Mouse (Mus musculus) adrenal gland (tissue): Measurements from ENCODE around the gene Kpna1.

Source experiments
- intact Hi-C: fragments of 180-260 bp; cut with DNase I; formaldehyde crosslinking; loops from one replicate; pipeline ENCODE4 v1.15.1; 2025

Gene Kpna1

DNA sequence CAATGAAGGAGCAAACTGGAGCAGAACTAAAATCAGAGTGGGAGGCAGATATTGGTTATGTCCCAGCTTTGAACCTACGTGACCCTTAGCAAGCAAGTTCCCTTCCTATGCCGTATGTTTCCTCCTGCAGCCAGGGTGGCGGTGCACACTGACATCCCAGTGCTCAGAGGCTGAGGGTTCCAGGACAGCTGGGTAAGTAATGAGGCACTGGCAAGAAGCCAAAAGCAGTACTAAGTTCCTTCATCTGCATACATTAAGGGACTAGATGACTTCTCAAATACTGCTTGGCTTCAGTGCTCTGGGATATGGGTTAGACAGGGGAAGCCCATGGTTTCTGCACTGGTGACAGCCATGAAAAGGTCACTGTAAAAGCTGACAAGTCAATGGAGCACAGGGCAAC is 89.8 kb downstream of the Kpna1 start:
- intact Hi-C loops: no loop called here

DNA sequence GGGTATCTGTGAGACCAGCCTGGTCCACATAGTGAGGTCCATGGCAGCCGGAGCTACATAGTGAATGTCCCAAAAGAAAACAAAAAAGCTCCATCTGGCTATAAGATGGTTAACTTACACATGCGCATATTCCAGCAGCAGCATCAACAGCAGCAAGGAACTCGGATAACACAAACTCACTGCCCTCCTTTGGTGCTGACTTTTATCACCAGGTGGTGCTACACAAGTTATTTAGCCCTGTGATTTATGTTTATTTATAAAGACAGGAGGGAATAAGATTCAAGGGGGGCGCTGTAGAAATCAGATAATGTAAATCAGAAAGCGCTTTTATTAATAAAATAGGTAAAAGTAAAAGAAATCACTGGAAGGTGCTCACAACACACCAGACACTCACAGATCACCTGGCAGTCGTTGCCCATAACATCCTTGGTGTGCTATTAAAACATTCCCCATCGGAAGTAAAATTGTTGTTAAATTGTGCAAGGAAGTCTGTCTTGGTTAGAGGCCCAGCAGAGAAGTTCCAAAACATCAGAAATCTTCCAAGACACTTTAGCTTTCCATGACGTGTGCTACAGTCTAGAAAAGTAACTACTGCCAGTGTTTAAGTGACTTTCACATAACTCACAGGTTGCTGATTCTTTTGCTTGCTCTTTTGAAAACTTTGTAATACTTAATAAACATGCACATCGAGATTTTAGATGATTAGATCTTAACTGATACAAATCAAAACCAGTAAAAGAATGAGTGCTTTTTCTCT is 91.4 kb downstream of the Kpna1 start:
- intact Hi-C loops: loop anchor here (5.0 to 10.0 kb wide), 2 partner anchors 88 to 1805 kb away; no protein-coding TSS in a partner anchor

DNA sequence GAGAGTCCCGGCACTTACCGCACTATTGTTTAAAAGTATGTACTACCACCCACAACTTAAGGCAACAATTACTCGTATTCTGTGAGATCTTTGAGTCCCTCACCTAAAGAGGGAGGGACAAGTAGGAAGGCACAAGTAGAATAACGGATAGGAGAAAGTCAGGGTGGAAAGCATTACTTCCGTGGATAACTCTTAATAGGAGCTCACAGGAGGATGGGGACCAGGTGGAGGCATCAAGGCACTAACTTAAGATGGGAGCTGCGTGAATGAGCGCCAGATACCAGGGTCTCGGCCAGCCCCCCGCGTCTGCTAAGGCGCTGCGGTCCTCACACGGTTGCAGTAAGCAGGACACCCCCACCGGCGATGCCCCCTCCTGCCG is 92.5 kb downstream of the Kpna1 start:
- intact Hi-C loops: loop anchor here (5.0 to 10.0 kb wide), 2 partner anchors 89 to 1804 kb away; no protein-coding TSS in a partner anchor

DNA sequence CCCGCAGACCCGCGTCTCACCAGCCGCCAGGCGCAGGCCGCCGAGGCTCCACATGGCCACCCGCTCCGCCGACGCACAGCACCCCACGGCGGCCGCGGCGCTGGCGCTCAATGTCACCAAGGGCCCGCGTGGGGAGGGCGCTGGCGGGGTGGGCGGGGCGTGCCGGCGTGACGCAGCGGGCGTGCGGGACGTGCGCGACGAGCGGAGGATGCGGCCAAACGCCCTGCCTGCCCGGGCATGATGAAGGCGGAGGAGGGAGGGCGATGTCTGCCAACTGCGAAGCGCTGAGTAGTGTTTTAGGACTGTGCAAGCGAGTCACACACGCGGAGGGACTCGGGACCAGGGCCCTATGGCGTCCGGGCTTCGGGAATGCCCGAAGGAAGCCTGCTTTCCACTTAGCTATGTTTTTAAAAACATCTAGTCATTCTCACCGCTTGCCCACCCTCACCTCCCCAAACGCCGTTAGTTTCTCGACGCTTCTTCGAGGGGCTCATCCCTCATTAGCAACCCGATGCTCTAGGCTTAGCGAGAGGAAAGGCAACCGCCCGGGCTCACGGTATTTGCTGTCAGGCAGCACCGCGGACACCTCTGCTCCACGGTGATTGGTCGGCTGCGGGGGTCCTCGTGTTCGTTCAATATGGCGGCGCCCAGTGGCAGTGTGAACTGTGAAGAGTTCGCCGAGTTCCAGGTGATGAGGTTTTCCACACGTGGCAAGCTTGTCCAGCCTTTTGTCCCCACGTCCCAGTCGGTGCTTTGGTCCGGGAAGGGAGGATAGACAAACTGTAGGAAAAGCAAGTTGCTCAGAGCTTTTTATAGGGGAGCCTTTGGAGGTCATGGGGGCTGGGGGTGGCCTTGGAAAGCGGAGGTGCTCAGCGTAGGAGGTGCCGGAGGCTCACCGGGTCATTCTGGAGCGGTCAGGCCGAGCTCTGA is 93.2 kb downstream of the Kpna1 start, which contains the start of the genes Fam162a and Ccdc58:
Fam162a (minus strand) TSS at position 145 of the 930 bp plus-strand sequence.
Ccdc58 (plus strand) TSS at position 236 of the 930 bp plus-strand sequence.
- intact Hi-C loops: loop anchor here (5.0 to 10.0 kb wide), 2 partner anchors 89 to 1803 kb away; no protein-coding TSS in a partner anchor

DNA sequence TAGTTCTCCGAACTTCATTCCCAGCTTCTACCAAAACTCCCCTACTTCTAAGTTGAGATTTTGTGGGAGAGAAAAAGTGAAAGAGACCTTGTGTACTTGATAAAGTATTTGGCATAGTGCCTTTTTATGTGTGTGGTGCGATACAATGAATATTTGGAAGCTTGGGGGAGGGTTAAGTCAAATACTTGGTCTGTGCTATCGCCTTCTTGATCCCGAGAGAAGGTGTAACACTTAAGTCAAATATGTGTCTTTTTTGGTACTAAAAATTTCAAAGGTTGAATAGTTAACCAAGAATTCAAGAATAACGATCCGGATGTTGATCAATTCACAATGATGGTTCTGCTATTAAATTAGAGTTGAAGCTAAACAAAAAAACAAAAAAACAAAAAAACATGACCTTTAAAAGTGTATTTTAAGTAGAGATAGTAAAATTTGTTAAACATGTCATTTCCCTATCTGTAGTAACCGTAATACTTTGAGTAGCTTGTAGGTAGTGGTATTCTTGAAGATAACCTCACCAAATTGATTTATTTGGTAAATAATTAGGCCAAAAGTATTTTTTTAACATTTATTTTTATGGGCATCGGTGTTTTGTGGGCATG is 94.0 kb downstream of the Kpna1 start:
- intact Hi-C loops: loop anchor here (5.0 to 10.0 kb wide), 2 partner anchors 90 to 1802 kb away; no protein-coding TSS in a partner anchor

DNA sequence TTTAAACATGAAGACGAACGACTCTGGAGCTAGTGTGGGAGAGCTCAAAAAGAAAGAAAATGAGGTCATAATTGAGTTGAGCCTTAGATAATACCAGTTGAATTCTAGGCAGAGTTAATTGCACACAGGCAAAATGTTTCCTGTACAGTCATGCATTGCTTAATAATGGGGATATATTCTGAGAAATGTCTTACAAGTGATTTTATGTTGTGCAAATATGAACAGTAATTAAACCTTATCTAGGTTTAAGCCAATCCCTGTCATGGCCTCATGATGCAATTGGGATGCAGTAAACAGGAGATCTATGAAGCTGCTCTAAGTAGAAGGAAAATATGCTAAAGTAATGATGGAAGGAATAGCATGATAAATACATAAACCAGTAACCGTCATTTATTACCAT is 96.2 kb downstream of the Kpna1 start:
- intact Hi-C loops: loop anchor here (5.0 to 10.0 kb wide), 2 partner anchors 92 to 1800 kb away; no protein-coding TSS in a partner anchor

DNA sequence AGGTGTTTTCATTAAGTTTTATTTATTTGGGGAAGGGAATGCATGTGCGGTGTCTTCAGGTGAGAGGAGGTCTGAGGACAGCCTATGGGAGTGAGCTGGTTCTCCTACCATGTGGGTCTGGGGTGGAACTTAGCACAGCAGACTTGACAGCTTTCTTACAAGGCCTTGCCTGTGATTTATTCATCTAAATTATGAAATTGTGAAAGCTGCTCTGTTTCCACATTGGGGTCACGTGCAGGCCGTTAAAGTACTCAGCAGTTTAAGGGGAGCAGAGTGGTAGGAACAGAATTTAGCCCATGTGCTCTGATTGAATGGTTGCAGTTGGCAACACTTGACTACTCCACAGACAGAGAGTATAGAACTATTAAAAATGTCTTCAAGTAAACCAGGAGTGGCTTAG is 101.4 kb downstream of the Kpna1 start:
- intact Hi-C loops: loop anchor here (10.0 kb wide), 1 partner anchor 1795 kb away; no protein-coding TSS in a partner anchor
